Mouse (Mus musculus) liver, postnatal 0 days (tissue): ENCODE results near the gene Herc4. TPM values are rescaled to one million over a fixed set of nuclear protein-coding genes. Genes with fewer than 3 reads are reported as not detected.
A peak's percentile ranks its signal among the peaks of the same experiment; 100 is the strongest.

ENCODE experiments used
- ATAC-seq: fragments of 200-750 bp; cut with Nextera tagmentation; 2 replicates; pipeline ENCODE4 v1.8.0; 2017; ENCODE audit warnings: mild to moderate bottlenecking, moderate library complexity
- DNase-seq: peaks from one replicate; pipeline ENCODE4 v3.0.0-alpha.2; 2016
- H3K27ac ChIP-seq: fragments of 300-500 bp; sonication (generic); 2 replicates; pipeline ENCODE4 v1.5.1; 2014; ENCODE audit warnings: antibody characterized with exemption, moderate library complexity, mild to moderate bottlenecking, low read depth
- H3K27me3 ChIP-seq: fragments of 300-500 bp; sonication (generic); 2 replicates; pipeline ENCODE4 v1.6.1; 2014; ENCODE audit warnings: low read length, control low read depth, mixed read lengths; ENCODE audit not compliant: insufficient read depth
- H3K36me3 ChIP-seq: fragments of 300-500 bp; sonication (generic); replicated peaks from 2 replicates; pipeline ENCODE4 v1.6.1; 2014; ENCODE audit warnings: mild to moderate bottlenecking, control low read depth, low read length, moderate library complexity, mixed read lengths; ENCODE audit not compliant: insufficient read depth
- H3K4me1 ChIP-seq: fragments of 300-500 bp; sonication (generic); 2 replicates; pipeline ENCODE4 v1.6.1; 2014; ENCODE audit warnings: antibody characterized with exemption, mild to moderate bottlenecking, control low read depth; ENCODE audit not compliant: insufficient read depth
- H3K4me2 ChIP-seq: fragments of 300-500 bp; sonication (generic); 2 replicates; pipeline ENCODE4 v1.6.1; 2014; ENCODE audit warnings: low read depth, mild to moderate bottlenecking, low read length, moderate library complexity, mixed read lengths
- H3K4me3 ChIP-seq: fragments of 300-500 bp; sonication (generic); 2 replicates; pipeline ENCODE4 v1.5.1; 2014; ENCODE audit warnings: low read depth, low read length
- H3K9ac ChIP-seq: fragments of 300-500 bp; sonication (generic); replicated peaks from 2 replicates; pipeline ENCODE4 v1.6.1; 2014; ENCODE audit warnings: mild to moderate bottlenecking, moderate library complexity
- H3K9me3 ChIP-seq: fragments of 300-500 bp; sonication (generic); 2 replicates; pipeline ENCODE4 v1.6.1; 2016; ENCODE audit warnings: mild to moderate bottlenecking, control low read depth, low read length, mixed read lengths
- CTCF ChIP-seq: sonication (generic); IDR thresholded peaks from 2 replicates; pipeline ENCODE4 v1.5.1; 2016; ENCODE audit warnings: antibody characterized with exemption, low read depth
- EP300 ChIP-seq: IDR thresholded peaks from 2 replicates; pipeline ENCODE4 v1.6.1; 2016; ENCODE audit warnings: antibody characterized with exemption, low read depth, mild to moderate bottlenecking
- WGBS: fragments of 180-500 bp; shearing (Covaris S2); extraction: QIAGEN DNeasy Blood & Tissue Kit; methylation state at CpG from one replicate; pipeline ENCODE4 v1.1.7; 2014; ENCODE audit not compliant: insufficient replicate concordance; 5-methylcytosine and 5-hydroxymethylcytosine counted together
- polyA plus RNA-seq: library from polyadenylated mRNA; unstranded; fragments of >200 nt; fragmentation: Nextera tagmentation; extraction: Ambion mirVana; gene quantifications from 2 replicates; pipeline ENCODE4 v1.2.1, GENCODE M21; 2015

Herc4 gene
- polyA plus RNA-seq, result 22.5 and 22.9 TPM in 2 replicates

DNA sequence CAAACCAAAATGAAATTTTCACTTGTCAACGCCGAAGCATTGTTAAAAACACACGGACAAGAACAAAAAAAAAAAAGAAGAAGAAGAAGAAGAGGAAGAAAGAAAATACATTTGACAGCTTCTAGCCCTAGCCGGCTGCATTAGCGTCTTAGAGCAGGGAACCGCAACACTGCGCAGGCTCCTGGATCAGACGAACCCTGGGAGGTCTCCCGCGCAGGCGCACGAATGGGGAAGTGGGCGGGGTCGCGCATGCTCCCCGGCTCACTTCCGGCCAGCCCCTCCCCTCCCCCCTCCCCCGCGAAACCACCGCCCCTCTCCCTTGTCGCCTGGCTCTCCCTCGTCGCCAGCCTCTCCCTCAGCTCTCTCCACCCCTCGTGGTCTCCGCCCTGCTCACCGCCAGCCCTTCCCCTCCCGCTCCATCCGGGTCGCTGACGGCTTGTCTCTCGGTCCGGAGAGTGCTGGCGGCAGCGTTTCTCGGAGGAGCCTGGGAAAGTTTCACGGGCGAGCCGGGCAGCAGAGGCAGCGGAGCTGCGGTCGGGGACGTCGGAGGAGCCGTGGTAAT lies at the start of gene Herc4:
TSS of gene Herc4 (plus strand) at position 318 of the 562 bp plus-strand sequence.
- peak within 1 kb of the TSS; percentile 99 for H3K4me3 ChIP-seq
- H3K4me1 ChIP-seq, result peaks cover 14% of the 10 kb centered on the region
- ATAC-seq, result peak; percentile 99
- 3% methylated on average over 38 of the region's 44 CpGs for WGBS
- peak within 1 kb of the TSS; percentile 76 for H3K4me2 ChIP-seq
- peak; percentile 99 for DNase-seq
- H3K9ac ChIP-seq, result peak within 1 kb of the TSS; percentile 99
- TF ChIP-seq EP300 (no peak), CTCF (no peak)
- no peaks in the 10 kb centered on the region for H3K9me3 ChIP-seq
- no peaks in the 10 kb centered on the region for H3K36me3 ChIP-seq
- peak within 1 kb of the TSS; percentile 100 for H3K27ac ChIP-seq
- no peaks in the 10 kb centered on the region for H3K27me3 ChIP-seq

DNA sequence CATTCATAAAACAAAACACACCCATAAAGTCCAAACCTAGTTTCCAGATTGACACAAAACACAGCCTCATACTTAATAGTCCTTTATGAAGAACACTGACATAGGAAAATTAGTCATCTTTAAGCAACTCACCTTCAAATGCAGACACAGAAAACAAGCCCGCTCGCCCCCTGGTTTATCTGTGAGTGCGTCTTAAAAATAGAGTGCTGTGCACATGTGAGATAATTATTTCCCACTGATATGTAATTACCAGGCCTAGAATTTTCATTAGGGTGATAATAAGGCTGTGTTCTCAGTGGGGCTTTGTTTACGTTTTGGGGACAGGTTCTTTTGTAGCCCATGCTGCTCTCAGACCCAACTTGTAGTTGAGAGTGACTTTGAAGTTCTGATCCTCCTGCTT lies 44.6 kb upstream of the Herc4 start:
- Histone ChIP-seq H3K27me3 (no peaks in the 10 kb centered on the region), H3K4me1 (no peaks in the 10 kb centered on the region), H3K4me3 (no peak overlapping the region), H3K9ac (no peak overlapping the region), H3K36me3 (no peaks in the 10 kb centered on the region), H3K4me2 (no peak overlapping the region), H3K27ac (no peak overlapping the region), H3K9me3 (no peaks in the 10 kb centered on the region)
- DNase-seq (no peak), ATAC-seq (no peak)
- WGBS, result 57% methylated on average over 4 of the region's 4 CpGs
- TF ChIP-seq CTCF, result no peak
- peak; percentile 72 for TF ChIP-seq EP300

DNA sequence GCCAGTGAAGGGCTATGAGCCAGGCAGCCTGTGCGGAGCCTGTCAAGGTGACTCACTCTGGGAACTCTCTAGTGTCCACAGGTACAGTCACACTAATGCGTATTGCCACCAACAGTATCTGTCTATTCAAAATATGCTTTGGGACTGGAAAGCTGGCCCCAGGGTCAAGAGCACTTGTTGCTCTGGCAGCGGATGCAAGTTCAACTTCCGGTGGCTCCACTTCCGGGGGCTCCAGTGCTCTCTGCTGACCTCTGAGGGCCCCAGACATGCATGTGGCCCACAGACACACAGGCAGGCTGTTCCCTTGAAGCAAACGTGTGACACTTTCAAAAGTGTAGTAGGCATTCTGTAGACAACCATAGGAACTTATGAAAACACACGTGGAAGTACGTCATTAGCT lies 42.1 kb upstream of the Herc4 start:
- DNase-seq (no peak), ATAC-seq (no peak)
- no peaks in the 10 kb centered on the region for H3K4me1 ChIP-seq
- H3K36me3 ChIP-seq, result no peaks in the 10 kb centered on the region
- WGBS, result 78% methylated on average over 8 of the region's 8 CpGs
- H3K9ac ChIP-seq, result no peak overlapping the region
- no peak overlapping the region for H3K4me2 ChIP-seq
- H3K27me3 ChIP-seq, result no peaks in the 10 kb centered on the region
- no peaks in the 10 kb centered on the region for H3K9me3 ChIP-seq
- no peak overlapping the region for H3K4me3 ChIP-seq
- TF ChIP-seq CTCF (no peak), EP300 (no peak)
- no peak overlapping the region for H3K27ac ChIP-seq

DNA sequence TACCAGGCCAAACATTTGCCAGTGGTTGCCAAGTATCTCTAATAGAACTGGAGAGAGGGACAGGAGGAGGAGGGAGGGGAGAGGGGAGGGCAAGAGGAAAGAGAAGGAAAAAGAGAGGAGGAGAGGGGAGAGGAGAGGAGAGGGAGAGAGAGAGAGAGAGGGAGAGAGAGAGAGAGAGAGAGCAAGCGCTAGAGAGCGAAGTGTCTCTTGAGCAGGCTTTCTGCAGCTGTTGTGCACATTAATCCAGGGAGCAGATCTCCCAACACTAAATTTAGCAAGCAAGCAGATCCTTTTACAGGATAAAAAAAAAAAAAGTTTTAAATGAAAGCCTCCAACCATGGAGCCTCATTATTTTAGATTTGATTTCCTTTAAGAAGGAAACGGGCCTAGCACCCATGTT lies 40.6 kb upstream of the Herc4 start:
- TF ChIP-seq CTCF, result no peak
- TF ChIP-seq EP300, result no peak
- H3K27me3 ChIP-seq, result no peaks in the 10 kb centered on the region
- H3K4me2 ChIP-seq, result no peak overlapping the region
- H3K36me3 ChIP-seq, result no peaks in the 10 kb centered on the region
- whole genome bisulfite sequencing, result 85% methylated on average over 3 of the region's 3 CpGs
- H3K9ac ChIP-seq, result no peak overlapping the region
- ATAC-seq (no peak), DNase-seq (no peak)
- no peaks in the 10 kb centered on the region for H3K4me1 ChIP-seq
- H3K9me3 ChIP-seq, result no peaks in the 10 kb centered on the region
- H3K27ac ChIP-seq, result no peak overlapping the region
- H3K4me3 ChIP-seq, result no peak overlapping the region

DNA sequence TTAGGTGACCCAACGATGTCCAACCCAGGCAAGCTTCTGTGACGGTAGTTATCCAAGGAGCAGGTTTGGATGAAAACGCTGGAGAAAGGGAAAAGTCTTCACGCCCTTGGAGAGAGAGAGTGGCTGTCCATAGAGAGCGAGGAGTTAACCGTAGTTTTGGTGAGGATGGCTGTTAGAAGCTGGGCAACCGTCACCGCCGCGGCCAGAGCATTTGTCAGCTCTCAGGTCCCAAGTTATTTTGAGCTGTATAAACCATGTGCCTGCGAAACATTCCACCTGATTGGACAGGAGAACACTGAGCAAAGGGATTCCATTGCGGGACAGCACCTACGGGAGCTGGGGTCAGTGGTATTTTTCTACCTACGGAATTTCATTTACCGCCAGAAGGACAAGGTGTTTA lies 39.9 kb upstream of the Herc4 start, which contains the start of gene Mypn:
TSS of gene Mypn (minus strand) at position 225 of the 400 bp plus-strand sequence.
- WGBS, result 90% methylated on average over 15 of the region's 15 CpGs
- DNase-seq (no peak), ATAC-seq (no peak)
- Histone ChIP-seq H3K4me2 (no peak within 1 kb of the TSS), H3K9ac (no peak within 1 kb of the TSS), H3K4me1 (no peaks in the 10 kb centered on the region), H3K4me3 (no peak within 1 kb of the TSS), H3K27me3 (no peaks in the 10 kb centered on the region), H3K27ac (no peak within 1 kb of the TSS), H3K9me3 (no peaks in the 10 kb centered on the region), H3K36me3 (no peaks in the 10 kb centered on the region)
- TF ChIP-seq EP300, result no peak
- TF ChIP-seq CTCF, result no peak

DNA sequence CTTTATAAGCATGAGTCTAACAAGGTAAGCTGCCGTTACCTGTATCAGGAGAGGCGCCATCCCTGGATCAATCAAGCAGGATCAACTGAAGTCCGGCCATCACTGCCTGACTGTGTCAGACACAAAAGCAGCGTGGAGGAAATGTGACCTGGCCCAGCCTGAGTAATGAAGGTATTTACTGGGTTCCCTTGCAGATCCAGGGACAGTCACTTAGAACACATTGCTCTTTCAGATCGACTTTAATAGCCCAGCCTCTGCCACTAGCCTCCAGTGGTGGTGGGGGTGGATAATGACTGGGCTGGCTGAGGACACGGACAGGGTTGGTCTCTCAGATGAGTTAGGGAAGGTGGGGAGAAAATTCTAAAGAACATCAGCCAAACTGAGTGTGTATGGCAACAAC lies 34.7 kb upstream of the Herc4 start:
- H3K27me3 ChIP-seq, result no peaks in the 10 kb centered on the region
- H3K9ac ChIP-seq, result no peak overlapping the region
- H3K36me3 ChIP-seq, result no peaks in the 10 kb centered on the region
- DNase-seq (no peak), ATAC-seq (no peak)
- no peaks in the 10 kb centered on the region for H3K4me1 ChIP-seq
- 70% methylated on average over 6 of the region's 6 CpGs for WGBS
- no peak overlapping the region for H3K4me2 ChIP-seq
- no peaks in the 10 kb centered on the region for H3K9me3 ChIP-seq
- H3K27ac ChIP-seq, result no peak overlapping the region
- no peak overlapping the region for H3K4me3 ChIP-seq
- no peak for TF ChIP-seq CTCF
- TF ChIP-seq EP300, result no peak

DNA sequence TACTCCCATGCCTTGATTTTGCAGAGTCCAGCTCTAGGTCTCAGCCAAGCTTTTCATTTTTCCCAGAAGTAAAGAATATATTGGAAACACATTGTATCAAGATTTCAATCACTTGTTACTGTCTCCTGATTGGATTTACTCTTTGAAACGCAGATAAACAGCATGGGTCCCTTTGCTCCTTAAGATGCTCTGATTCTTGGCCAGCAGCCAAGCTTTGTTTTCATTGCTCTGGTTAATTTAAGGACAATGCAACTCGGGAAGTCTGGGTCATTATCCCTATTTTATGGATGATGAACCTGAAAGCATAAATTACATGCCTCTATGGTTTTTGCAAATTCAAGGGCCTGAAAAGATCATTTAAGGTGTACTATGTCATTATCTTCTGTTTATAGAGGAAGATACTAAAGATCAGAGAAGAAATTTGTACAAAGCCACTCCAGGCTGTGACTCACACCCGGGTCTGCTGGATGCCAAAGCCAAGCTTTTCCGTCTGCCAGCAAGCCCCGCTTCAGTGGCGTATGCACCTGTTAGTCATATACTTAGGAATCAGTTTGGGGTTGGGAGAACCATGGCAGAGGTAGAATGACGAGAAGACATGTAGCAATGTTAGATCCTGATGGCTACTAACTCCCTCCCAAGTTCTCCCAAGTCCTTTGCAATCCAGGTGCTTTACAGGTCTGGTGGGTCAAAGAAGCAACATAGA lies 22.4 kb upstream of the Herc4 start:
- H3K4me1 ChIP-seq, result no peaks in the 10 kb centered on the region
- ATAC-seq (no peak), DNase-seq (no peak)
- H3K36me3 ChIP-seq, result no peaks in the 10 kb centered on the region
- H3K9ac ChIP-seq, result no peak overlapping the region
- no peak for TF ChIP-seq CTCF
- no peak for TF ChIP-seq EP300
- no peak overlapping the region for H3K4me3 ChIP-seq
- H3K27me3 ChIP-seq, result no peaks in the 10 kb centered on the region
- H3K4me2 ChIP-seq, result no peak overlapping the region
- no peak overlapping the region for H3K27ac ChIP-seq
- H3K9me3 ChIP-seq, result no peaks in the 10 kb centered on the region
- WGBS, result 76% methylated on average over 7 of the region's 7 CpGs
